Mouse (Mus musculus): Measurements from ENCODE around the gene Rnf25.
A peak's percentile ranks its signal among the peaks of the same experiment; 100 is the strongest.

GRCm38 (mm10) chr1:74601267-74601962 lies at the start of gene Rnf25, which contains the start of gene Stk36:
- TF ChIP-seq POLR2A (IDR thresholded peaks at IDR 0.05; ENCODE audit: low read depth, low read length) = peak; percentile 82
- TF ChIP-seq CTCF (conservative IDR thresholded peaks at IDR 0.05; ENCODE audit: insufficient read depth, insufficient read length, low read depth, low read length) = no peak
